Mouse (Mus musculus): ENCODE measurements around the gene Ddr1.

DNA sequence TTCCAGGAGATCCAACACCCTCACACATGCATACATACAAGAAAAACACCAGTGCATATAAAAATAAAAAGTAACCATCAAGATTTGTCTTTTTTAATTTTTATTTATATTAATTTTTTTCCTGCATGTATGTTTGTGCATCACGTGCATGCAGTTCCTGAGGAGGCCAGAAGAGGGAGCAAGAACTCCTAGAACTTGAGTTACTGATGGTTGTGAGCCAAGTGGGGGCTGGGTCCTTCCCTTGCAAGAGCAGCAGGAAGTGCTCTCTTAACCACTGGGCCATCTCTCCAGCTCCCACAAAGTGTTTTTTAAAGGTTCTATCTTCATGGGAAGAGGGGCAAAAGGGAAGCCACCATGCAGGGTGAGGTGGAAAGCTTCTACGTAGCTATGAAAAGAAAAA lies 9.1 kb downstream of the Ddr1 start:
- TF ChIP-seq CTCF (IDR thresholded peaks at IDR 0.05; ENCODE audit: control insufficient read depth, insufficient read depth, insufficient read length): no peak
- no peak for TF ChIP-seq USF1 (IDR thresholded peaks at IDR 0.05; ENCODE audit: low read depth)

Measured in C2C12 (cell line).